Mouse (Mus musculus): Measurements from ENCODE around the gene Myo7a. TPM values are rescaled to one million over a fixed set of nuclear protein-coding genes. Genes with fewer than 3 reads are reported as not detected.
A peak's percentile ranks its signal among the peaks of the same experiment; 100 is the strongest.

The Myo7a gene
- polyA plus RNA-seq (2015; fragmentation: Nextera tagmentation; extraction: Ambion mirVana) = 11.6 and 12.9 TPM in 2 replicates

GRCm38 (mm10) chr7:98119179-98119960 lies at the start of gene Myo7a:
Myo7a (minus strand) TSS chr7:98119524.
- Histone ChIP-seq H3K36me3 (no peaks in the 10 kb centered on the region), H3K27me3 (no peaks in the 10 kb centered on the region), H3K27ac (no peak within 1 kb of the TSS), H3K4me2 (peak within 1 kb of the TSS; percentile 52), H3K4me1 (peaks cover 20% of the 10 kb centered on the region), H3K9me3 (no peaks in the 10 kb centered on the region), H3K9ac (peak within 1 kb of the TSS; percentile 34; the same call in 1 of the 2 replicates), H3K4me3 (peak within 1 kb of the TSS; percentile 20; the same call in 1 of the 2 replicates)
- WGBS = 31% methylated on average over 9 of the region's 9 CpGs
- peak; percentile 13; the same call in 1 of the 2 replicates for ATAC-seq (ENCODE audit: borderline replicate concordance, extremely low read depth, low FRiP score, low TSS enrichment)

DNA sequence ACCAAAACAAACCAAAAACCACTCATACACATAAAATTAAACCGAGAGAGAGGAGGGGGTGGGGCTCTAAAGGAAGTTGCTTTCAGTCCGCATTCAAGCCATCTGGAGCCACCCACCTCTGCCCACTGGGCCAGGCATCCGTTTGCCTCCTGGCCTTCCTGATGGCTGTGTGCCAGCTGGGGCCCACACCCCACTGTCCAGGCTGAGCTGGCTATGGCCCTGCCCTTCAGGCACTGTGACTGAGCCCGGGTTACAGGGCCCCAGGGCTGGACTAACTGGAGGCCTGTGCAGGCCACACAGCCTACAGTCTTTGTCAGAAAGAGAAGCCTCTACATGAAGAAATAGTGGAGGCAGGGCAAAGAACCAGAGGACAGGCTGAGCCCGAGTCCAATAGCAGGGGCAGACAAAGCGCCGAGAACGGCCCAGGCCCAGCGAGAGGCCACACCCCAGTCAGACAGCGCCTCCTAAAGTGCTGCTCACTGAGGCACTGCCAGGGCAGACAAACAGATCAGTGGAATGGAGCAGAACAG lies 45.7 kb upstream of the Myo7a start:
- Histone ChIP-seq H3K27ac (peak overlapping the region; percentile 82), H3K9ac (no peak overlapping the region; the same call in 1 of the 2 replicates), H3K36me3 (no peaks in the 10 kb centered on the region), H3K4me1 (peaks cover 48% of the 10 kb centered on the region), H3K27me3 (no peaks in the 10 kb centered on the region), H3K4me3 (no peak overlapping the region), H3K9me3 (no peaks in the 10 kb centered on the region), H3K4me2 (no peak overlapping the region; the same call in 1 of the 2 replicates)
- 39% methylated on average over 10 of the region's 10 CpGs for WGBS
- peak; percentile 45 for ATAC-seq (ENCODE audit: borderline replicate concordance, extremely low read depth, low FRiP score, low TSS enrichment)

DNA sequence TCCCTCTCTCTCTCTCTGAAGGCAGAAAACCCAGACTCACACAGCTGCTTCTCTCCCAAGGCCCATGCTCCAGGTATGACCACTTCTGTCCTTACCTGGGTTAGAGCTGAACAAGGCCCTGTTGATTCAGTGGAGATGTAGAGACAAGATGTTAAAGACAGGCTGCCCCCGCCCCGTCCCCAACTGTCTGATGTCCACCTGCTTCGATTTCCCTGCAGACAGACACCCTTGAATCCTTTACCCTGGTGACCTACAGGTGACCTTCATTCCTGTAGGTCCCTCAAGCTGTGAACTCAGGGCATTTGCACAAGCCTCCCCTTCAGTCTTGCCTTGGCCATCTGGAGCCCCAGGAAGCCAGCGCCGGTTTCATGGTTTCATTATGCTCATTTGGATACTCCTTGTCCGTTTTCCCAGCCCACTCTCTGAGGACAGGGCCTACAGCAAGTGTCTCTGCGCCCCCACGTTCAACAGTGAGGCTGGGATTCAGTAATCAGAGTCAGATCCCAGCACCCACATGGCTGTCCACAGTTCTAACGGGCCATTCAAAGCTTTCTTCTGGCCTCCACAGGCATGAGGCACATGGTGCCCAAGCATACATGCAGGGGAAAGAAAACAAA lies 45.2 kb upstream of the Myo7a start:
- no peak overlapping the region for H3K4me3 ChIP-seq
- ATAC-seq (ENCODE audit: borderline replicate concordance, extremely low read depth, low FRiP score, low TSS enrichment) = no peak
- no peaks in the 10 kb centered on the region for H3K9me3 ChIP-seq
- H3K36me3 ChIP-seq = no peaks in the 10 kb centered on the region
- peaks cover 54% of the 10 kb centered on the region for H3K4me1 ChIP-seq
- H3K4me2 ChIP-seq = no peak overlapping the region
- H3K9ac ChIP-seq = no peak overlapping the region
- peak overlapping the region; percentile 82 for H3K27ac ChIP-seq
- H3K27me3 ChIP-seq = no peaks in the 10 kb centered on the region
- 77% methylated on average over 9 of the region's 9 CpGs for WGBS

- no peaks in the 10 kb centered on the region for H3K36me3 ChIP-seq
- H3K4me3 ChIP-seq = no peak overlapping the region
- no peak overlapping the region for H3K9ac ChIP-seq
- no peaks in the 10 kb centered on the region for H3K27me3 ChIP-seq
- H3K4me2 ChIP-seq = no peak overlapping the region
- no peak for ATAC-seq (ENCODE audit: borderline replicate concordance, extremely low read depth, low FRiP score, low TSS enrichment)
- H3K4me1 ChIP-seq = peaks cover 62% of the 10 kb centered on the region
- no peak overlapping the region for H3K27ac ChIP-seq
- H3K9me3 ChIP-seq = no peaks in the 10 kb centered on the region
- WGBS = 30% methylated on average over 3 of the region's 3 CpGs
Observed at GRCm38 (mm10) chr7:98163700-98164099, 44.4 kb upstream of the Myo7a start.

- ATAC-seq (ENCODE audit: borderline replicate concordance, extremely low read depth, low FRiP score, low TSS enrichment) = no peak
- Histone ChIP-seq H3K27ac (0 out of 2 replicates have a peak overlapping the region, but pooled peaks have one; percentile 79), H3K4me3 (no peak overlapping the region), H3K27me3 (no peaks in the 10 kb centered on the region), H3K36me3 (no peaks in the 10 kb centered on the region), H3K4me1 (peaks cover 76% of the 10 kb centered on the region), H3K4me2 (no peak overlapping the region), H3K9ac (no peak overlapping the region), H3K9me3 (no peaks in the 10 kb centered on the region)
- 58% methylated on average over 6 of the region's 6 CpGs for WGBS
Observed at GRCm38 (mm10) chr7:98162239-98162638, 42.9 kb upstream of the Myo7a start.

DNA sequence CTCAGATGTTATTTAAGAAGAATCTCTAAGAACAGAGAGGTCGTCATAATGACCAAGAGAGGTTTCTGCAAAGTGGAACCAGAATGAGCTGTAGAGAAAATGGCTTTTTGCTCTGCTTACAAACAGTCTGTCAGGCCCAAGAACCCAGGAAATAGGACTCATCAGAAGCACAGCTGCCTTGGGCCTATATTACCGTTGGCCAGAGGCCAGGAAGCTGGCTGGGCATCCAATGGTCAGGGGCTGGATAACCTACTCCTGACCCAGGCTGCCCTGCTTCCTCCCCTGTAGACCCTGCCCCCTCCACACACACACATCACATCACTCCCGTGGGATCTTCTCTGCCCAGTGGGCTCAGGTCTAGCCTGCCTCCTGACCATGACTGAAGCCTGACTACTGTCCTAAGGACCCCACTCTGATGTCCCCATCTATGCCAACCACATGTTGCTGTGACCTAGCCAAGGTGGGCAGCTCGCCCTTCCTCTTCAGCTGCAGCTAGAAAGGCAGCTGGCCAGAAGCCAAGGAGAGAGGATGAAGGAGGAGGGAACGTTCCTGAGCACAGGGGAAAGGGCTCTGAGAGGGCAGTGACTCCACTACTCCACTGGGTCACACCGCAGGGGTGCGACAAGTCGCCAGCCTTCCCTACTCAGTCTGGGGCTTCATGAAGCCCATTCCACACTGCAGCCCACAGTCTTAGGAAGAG lies 40.9 kb upstream of the Myo7a start:
- Histone ChIP-seq H3K4me2 (no peak overlapping the region; the same call in 1 of the 2 replicates), H3K4me1 (peaks cover 86% of the 10 kb centered on the region), H3K4me3 (no peak overlapping the region), H3K27me3 (no peaks in the 10 kb centered on the region), H3K27ac (peak overlapping the region; percentile 79), H3K9me3 (no peaks in the 10 kb centered on the region), H3K36me3 (no peaks in the 10 kb centered on the region), H3K9ac (no peak overlapping the region)
- WGBS = 11% methylated on average over 8 of the region's 8 CpGs
- no peak for ATAC-seq (ENCODE audit: borderline replicate concordance, extremely low read depth, low FRiP score, low TSS enrichment)

- peak overlapping the region; percentile 16; the same call in 1 of the 2 replicates for H3K4me2 ChIP-seq
- H3K27me3 ChIP-seq = no peaks in the 10 kb centered on the region
- peak; percentile 40; the same call in 1 of the 2 replicates for ATAC-seq (ENCODE audit: borderline replicate concordance, extremely low read depth, low FRiP score, low TSS enrichment)
- 30% methylated on average over 6 of the region's 8 CpGs for WGBS
- peaks cover 72% of the 10 kb centered on the region for H3K4me1 ChIP-seq
- peak overlapping the region; percentile 79 for H3K27ac ChIP-seq
- no peak overlapping the region for H3K9ac ChIP-seq
- no peaks in the 10 kb centered on the region for H3K36me3 ChIP-seq
- H3K4me3 ChIP-seq = no peak overlapping the region
- no peaks in the 10 kb centered on the region for H3K9me3 ChIP-seq
Observed at GRCm38 (mm10) chr7:98158481-98158880, 39.2 kb upstream of the Myo7a start.

GRCm38 (mm10) chr7:98157636-98158332 lies 38.5 kb upstream of the Myo7a start:
- Histone ChIP-seq H3K27ac (peak overlapping the region; percentile 79), H3K9me3 (no peaks in the 10 kb centered on the region), H3K9ac (no peak overlapping the region), H3K4me3 (no peak overlapping the region), H3K27me3 (no peaks in the 10 kb centered on the region), H3K4me2 (peak overlapping the region; percentile 16; the same call in 1 of the 2 replicates), H3K36me3 (no peaks in the 10 kb centered on the region), H3K4me1 (peaks cover 69% of the 10 kb centered on the region)
- 37% methylated on average over 5 of the region's 5 CpGs for WGBS
- no peak for ATAC-seq (ENCODE audit: borderline replicate concordance, extremely low read depth, low FRiP score, low TSS enrichment)

- ATAC-seq (ENCODE audit: borderline replicate concordance, extremely low read depth, low FRiP score, low TSS enrichment) = no peak
- Histone ChIP-seq H3K4me2 (no peak overlapping the region), H3K9me3 (no peaks in the 10 kb centered on the region), H3K4me3 (no peak overlapping the region), H3K27me3 (no peaks in the 10 kb centered on the region), H3K4me1 (peaks cover 55% of the 10 kb centered on the region), H3K27ac (peak overlapping the region; percentile 79), H3K9ac (no peak overlapping the region), H3K36me3 (no peaks in the 10 kb centered on the region)
- 42% methylated on average over 3 of the region's 3 CpGs for WGBS
Observed at GRCm38 (mm10) chr7:98156280-98156665, 36.9 kb upstream of the Myo7a start.

- Histone ChIP-seq H3K9ac (no peak overlapping the region), H3K27me3 (no peaks in the 10 kb centered on the region), H3K27ac (peak overlapping the region; percentile 48; the same call in 1 of the 2 replicates), H3K4me2 (no peak overlapping the region), H3K9me3 (no peaks in the 10 kb centered on the region), H3K36me3 (no peaks in the 10 kb centered on the region), H3K4me1 (peaks cover 49% of the 10 kb centered on the region), H3K4me3 (no peak overlapping the region)
- 21% methylated on average over 7 of the region's 8 CpGs for WGBS
- no peak for ATAC-seq (ENCODE audit: borderline replicate concordance, extremely low read depth, low FRiP score, low TSS enrichment)
Observed at GRCm38 (mm10) chr7:98155546-98156279, 36.4 kb upstream of the Myo7a start.

Measured in lung, embryonic 15.5 days (tissue).